Mouse (Mus musculus) cerebellum, postnatal 4 days (tissue): ENCODE data around the gene Sgk1.
A peak's percentile ranks its signal among the peaks of the same experiment; 100 is the strongest.

Source experiments
- DNase-seq, 2 experiments: peaks; one replicate each; pipeline ENCODE4 v3.0.0; 2022; ENCODE audit warnings: low spot score in 2 of 2, mixed read lengths in 1 of 2

The Sgk1 gene

DNA sequence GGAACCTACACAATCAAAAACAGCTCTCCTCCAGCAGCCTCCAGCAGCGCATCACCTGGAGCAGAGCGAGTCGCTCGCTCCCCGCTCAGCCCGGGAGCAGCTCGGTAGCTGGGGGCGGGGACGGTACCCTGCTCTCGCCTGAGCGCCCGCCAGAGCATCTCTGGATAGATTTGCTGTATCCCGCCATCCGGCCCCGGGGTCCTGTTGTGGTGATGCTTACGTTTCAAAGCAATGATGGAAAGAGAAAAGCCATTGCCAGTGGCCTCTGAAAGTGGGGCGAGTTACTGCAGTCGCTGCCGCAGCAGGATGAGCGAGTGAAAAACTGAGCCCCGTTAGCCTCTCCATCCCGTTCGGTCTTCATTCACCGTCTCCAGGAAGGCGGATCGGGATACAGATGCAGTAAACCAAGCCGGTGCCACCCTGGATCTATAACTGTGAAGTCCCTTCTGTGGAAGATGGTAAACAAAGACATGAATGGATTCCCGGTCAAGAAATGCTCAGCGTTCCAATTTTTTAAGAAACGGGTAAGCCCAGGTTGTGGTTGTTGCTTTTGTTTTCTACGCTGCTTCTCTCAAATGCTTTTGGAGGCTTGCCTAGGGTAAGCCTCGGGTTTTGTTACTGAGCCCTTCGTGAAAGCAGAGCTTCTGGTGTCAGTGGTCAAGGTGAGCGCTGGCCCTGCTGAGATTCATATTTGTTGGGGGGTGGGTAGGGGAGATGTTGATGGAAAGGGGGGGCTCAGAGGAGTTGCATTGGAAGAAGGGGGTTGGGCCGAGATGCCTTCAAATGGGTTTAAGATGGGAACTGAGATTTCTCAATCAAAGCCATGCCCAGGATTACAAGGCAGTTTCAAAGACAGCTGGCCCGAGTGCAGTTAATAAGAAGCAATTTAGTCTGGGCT, at the start of gene Sgk1:
TSS of gene Sgk1 (plus strand) at position 1 of the 898 bp plus-strand sequence.
- peak; percentile 38 to 66 for DNase-seq

- no peak for DNase-seq
These were observed 49.7 kb upstream of the Sgk1 start for GRCm38 (mm10) chr10:21832282-21832681.

DNA sequence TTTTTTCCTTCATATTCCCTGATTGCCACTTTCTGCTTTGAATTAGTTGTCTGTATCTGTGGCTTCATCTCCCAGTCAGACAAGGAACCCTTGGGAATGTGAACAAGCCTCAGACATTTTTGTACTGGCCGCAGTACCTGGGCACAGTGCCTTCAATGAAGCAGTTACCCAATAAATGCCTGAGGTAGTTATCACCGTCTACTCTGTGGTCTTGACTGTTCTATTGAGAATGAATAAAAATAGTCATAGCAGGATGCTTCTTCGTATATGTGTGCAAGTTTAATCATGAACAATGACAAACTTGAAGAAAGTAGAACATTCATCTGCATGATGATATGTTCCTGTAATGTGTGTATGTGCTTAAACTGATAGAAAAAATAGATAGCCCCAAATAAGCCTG, 48.2 kb upstream of the Sgk1 start:
- no peak for DNase-seq

- DNase-seq: no peak
These were observed 46.9 kb upstream of the Sgk1 start for GRCm38 (mm10) chr10:21835077-21835476.

- DNase-seq: no peak
These were observed 42.5 kb upstream of the Sgk1 start for GRCm38 (mm10) chr10:21839248-21840155.

DNA sequence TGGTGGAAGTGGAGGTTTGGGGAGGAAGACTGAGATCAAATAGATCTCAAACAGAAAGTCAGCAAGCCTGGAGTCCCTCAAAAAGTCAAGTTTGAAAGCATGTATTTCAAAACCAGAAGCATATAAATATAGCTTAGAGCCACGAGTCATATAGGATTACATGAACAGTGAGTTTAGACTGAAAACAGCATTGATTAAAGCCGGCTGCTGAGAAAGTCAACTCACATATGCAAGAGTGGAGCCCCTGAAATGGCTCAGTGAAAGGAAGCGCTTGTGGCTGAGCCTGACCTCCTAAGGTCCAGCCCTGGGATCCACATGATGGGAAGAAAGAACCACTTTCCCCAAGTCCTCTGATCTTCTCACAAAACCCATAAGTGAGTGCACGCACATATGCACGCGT, 38.7 kb upstream of the Sgk1 start:
- no peak for DNase-seq

DNA sequence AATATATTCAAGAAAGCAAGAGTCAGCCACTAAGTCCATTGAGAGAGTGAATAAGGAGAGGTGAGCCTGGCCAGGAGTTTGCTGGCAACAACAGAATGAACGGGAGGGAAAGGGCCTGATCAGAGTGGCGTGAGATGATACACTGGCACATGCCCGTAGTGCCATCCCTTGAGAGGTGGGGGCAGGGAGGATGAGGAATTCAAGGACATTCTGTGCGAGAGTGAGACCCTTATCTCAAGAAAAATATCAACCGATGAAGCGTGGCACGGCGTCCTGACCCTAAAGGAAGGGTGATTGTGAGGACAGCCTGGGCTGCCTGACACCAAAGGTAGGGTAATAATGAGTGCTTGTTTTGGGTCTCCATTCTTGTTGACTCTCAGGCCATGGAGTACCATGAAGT, 38.1 kb upstream of the Sgk1 start:
- DNase-seq: no peak

DNA sequence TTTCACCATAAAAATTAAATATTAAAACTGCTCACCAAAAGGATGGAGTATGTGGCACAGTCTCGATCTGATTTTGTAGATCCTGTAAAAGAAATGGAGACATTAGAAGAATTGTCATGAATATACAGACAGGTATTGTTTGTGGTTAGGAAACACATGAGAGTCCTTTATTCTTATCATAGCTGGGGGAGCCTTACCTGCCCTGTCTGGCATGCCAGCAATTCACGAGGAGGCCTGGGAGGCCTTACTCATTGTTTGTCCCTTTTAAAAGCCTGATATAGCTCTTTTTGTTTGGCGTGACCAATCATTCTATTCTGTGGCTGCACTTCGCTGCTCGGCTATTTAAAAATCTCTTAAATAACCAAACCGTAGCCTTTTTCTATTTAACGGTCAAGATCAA, 37.6 kb upstream of the Sgk1 start:
- DNase-seq: no peak

DNA sequence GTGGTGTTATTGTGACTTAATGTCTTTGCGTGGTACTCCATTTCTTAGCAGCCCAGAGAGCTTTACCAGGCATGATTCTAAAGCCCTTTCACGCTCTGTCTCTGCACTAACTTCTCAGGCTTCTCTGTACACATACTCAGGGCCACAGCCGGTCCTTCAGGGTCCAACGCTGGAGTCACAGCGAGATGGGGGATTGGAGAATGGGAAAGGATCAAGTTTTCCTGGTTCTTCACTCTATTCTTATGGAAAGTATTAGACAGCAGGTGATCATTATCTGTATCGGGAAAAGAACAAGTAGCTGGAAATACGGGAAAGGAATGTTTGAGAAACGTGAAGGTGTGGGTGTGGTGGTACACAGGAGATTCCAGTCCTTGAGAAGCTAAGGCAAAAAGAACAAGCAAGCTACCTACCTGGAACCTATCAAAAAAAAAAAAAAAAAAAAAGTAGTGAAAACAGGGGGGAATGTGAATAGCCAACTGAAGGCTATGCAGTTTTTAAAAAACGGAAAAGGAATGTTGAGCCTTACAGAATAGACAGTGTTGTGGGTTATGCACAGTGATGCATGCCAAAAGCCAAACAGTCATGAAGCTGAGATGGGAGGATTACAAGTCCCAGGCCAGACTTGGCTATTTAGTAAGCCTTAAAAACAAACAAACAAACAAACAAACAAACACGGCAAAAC, 36.2 kb upstream of the Sgk1 start:
- DNase-seq: no peak

- DNase-seq: no peak
These were observed 35.6 kb upstream of the Sgk1 start for GRCm38 (mm10) chr10:21846366-21846765.

DNA sequence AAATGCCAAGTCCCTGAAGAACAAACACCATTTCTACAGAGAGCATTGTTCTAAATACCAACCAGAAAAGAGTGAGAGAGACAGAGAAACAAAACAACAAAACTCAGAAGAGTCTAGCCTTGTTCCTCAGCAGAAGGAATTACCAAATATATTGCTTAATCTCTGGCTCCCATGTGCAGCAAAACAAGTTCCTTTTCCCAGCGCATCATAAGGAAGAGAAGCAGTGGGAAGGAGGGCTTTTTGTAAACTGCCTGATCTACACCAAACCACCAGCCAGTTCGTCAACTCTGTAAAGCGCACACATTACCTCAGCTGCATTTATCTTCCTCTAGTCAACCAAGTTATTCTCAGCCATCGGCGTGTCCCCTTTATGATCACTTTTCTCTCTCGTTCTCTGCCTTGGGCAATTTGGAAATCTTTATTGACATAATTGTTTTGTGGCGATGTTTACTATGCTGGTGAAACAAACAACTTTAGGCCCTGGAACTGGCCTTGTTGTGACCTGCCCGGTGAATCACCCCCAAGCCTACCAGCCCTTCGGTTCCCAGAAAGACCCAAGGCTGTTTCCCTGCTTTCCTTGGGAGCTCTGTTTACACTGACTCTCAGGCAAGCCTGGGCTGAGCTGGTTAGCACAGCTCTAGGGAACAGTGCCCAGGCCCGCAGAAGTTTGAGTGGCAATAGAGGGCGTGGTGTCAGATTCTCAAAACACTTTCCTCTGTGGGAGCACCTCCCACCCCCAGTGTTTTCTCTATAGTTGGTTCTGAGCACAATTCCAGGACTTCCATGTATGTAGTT, 34.8 kb upstream of the Sgk1 start:
- no peak for DNase-seq

DNA sequence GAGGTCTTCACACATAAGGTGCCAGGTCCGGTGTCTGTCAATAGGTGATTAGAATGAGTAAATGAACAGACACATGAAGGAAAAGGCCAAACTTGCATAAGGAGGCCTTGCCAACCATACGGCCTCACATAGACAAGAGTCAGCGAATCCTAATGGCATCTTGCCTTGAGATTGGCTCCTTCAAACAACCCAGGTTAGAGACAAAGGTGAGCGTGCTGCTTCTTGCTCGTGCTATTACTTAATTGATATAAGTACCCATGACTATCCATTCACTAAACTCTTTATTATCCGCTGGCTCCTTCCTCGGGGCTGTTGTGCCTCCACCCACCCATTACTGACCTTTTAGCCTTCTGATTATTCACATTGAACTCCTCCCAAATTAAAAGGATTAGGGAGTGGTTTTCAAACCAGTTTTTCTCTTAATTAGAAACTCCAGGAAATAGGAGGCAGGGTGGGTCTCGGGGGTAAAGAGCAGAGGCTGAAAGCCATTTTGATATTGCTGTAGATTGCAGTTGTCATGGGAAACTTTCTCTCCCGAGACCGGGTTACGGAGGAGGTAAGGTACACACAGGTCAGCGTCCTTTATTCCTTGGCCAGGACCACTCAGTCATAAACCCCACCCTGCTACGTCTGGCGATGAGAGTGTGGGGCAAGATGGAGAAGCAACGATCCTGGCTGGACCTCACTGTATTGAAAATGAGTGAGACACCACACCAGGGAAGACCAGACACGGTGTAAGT, 33.9 kb upstream of the Sgk1 start:
- DNase-seq: no peak

DNA sequence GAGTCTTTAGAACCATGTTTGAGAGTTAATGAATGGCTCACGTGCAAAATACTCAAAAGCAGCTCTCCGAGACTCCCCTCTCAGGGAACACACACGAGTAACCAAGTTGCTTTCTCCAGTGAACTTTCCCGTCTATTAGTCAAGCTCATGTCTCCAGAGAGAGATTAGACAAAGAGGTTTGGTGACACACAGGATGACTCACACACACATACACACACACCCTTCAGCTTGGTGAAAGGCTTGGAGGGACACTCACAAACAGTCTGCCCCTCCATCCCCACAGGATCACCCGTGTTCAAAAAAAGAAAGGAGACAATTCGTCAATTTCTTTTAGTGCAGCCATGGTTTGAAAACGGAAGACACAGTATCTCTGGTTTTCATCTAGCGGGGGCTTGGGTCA, 32.7 kb upstream of the Sgk1 start:
- no peak for DNase-seq

DNA sequence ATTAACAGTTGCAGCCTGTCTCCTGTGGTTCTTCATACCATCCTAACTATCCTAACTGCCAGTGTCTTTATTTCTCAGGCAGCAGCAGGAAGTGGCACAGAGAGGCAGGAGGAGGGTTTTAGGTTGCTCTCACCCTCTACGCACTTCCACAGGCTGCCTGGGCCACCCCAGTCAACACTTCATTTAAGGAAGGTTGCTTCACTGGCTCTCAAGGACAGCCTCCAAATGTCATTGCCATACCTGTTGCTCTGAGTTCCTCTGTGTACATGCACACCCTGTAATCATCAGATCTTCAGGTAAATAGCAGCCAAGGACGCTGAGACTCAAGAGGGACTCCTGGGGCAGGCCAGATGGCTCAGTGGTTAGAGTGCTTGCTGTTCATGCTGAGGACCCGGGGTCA, 31.7 kb upstream of the Sgk1 start:
- DNase-seq: no peak

- DNase-seq: no peak
These were observed 28.9 kb upstream of the Sgk1 start for GRCm38 (mm10) chr10:21853122-21853521.

DNA sequence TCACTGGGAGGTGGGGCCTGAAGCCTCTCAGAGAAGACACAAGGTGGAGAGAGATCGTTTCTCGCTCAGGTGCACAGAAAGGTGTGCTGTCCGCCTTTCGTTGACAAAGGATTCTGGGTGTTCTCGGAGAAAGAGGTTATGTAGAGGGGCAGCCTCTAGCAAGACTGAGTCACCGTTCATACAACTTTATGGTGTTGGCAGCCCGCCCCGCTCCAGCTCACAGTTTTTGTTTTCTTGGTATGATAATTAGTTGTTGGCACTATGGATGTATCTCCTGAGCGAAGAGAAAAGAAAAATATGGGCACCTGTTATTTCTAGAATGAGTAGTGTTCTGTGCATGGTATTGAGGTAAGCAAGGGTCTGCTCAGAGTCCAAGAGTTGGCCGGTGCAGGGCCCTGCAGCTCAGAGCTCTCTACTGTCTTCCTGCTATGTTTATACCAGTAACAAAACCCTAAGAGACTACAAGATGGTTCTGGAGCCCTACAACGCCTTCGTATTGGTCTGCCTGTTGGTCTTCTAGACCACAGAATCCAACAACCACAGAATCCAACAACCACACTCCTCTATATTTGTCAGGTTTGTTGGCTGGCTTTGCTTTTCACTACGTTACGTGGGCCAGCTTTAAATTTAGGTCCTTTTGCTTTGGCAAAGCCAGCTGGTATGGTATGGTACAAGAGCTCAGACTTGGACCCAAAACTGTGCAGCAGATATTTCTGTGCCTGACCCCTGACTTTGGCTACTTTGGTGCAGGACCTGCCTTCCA, 28.2 kb upstream of the Sgk1 start:
- no peak for DNase-seq

- no peak for DNase-seq
These were observed 26.6 kb upstream of the Sgk1 start for GRCm38 (mm10) chr10:21855338-21855737.

DNA sequence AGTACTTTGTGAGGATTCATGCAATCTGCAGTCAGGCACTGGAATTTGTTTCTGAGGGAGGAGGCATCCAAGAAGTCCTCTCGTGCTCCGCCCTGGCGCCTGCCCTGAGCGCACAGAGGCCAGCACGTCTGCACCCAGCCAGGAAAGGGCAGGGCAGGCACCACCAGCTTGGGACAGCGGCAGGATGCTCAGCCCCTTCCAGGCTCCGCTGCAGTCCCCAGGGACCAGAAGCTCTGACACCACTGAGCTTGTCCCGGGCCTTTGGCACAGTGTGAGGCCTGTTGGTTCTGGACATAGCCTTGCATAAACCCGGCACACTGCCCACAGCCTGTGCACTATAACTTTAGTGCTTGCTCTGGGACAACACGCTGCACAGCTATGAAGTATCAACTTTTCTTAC, 24.3 kb upstream of the Sgk1 start:
- no peak for DNase-seq

DNA sequence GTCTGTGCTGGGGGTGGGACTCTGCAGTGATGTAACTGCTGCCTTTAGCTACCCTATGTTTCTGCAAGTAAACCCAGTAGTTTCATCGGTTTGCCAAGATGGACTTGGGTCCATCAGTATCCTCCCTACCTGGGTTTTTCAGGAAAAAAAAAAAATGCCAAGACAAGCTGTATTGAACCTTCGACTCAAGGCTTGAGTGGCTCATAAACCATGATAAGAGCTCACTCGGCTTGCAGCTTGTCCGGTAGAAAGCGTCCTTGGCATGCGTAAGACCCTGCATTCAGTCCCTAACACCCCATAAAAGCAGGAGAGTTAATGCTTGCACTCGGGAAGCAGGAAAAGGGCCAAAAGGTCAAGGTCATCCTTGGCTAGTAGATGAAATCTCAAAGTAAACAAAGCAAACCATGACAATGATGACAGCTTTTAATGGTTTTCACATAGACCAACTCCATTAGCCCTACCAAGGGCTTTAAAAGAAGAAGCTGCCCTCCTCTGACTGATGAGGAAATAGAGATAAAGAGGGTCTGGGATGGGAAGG, 23.5 kb upstream of the Sgk1 start:
- DNase-seq: no peak

DNA sequence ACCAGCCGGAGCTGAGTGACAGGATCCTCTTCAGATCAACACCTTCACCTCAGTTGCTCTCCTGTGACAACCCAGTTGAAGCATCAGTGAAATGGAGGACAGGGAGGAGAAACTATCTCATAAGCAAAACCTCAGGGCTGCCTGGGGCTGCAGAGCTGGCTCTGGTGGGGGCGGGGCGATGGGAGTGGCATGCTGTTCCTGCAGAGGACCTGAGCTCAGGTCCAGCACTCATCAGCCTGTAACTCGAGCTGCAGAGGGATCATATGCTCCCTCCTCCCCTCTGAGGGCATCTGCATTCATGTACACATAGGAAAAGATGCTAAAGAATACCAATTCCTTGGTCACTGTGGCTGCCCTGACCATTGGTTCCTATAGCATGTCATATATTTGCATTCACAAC, 15.5 kb upstream of the Sgk1 start:
- DNase-seq: no peak
